7 mouse cellular contexts compared by ENCODE assay signal in genomic region chr2:180569028-180569643, GRCm38 (mm10). TPM values are rescaled to one million over a fixed set of nuclear protein-coding genes. Genes with fewer than 3 reads are reported as not detected.
DNase-seq lines count a peak whose midpoint lies in the region; ATAC-seq lines count a peak whose summit lies in the region.

No protein-coding gene starts in this region.

- no peak overlapping the region for H3K4me2 ChIP-seq in heart, embryonic 12.5 days

- no peak overlapping the region for H3K9ac ChIP-seq in heart, embryonic 12.5 days

- no peaks in the 10 kb centered on the region for H3K36me3 ChIP-seq in heart, embryonic 12.5 days

- WGBS in heart, embryonic 12.5 days = 26% methylated on average over 3 of the region's 3 CpGs

- H3K4me3 ChIP-seq in heart, embryonic 12.5 days = no peak overlapping the region

- no peak overlapping the region for H3K27ac ChIP-seq in heart, embryonic 12.5 days (ENCODE audit: poor library complexity, severe bottlenecking)

- peaks cover 17% of the 10 kb centered on the region for H3K4me1 ChIP-seq in heart, embryonic 12.5 days (replicated peaks)

- peaks cover 15% of the 10 kb centered on the region for H3K27me3 ChIP-seq in heart, embryonic 12.5 days (replicated peaks)

- DNase-seq in layer of hippocampus, postnatal 14 days (ENCODE audit: low spot score in 2 of 2) = peak; percentile 42 to 54
- DNase-seq in layer of hippocampus, adult 8-10 months (ENCODE audit: low spot score in 2 of 2) = no peak
- DNase-seq in brain, adult 2 months (ENCODE audit: low read depth, low spot score) = peak; percentile 27
- peak; percentile 67 to 73 for DNase-seq in kidney, postnatal 4 days
- DNase-seq in yolk sac, embryonic 10.5 days (ENCODE audit: low spot score) = no peak
- DNase-seq in left cerebral cortex, postnatal 25 days (ENCODE audit: low spot score in 2 of 2) = no peak

- H3K9me3 ChIP-seq in heart, embryonic 12.5 days (replicated peaks) = no peaks in the 10 kb centered on the region

- intact Hi-C loops in left cerebral cortex, postnatal 25 days (cut with DNase I) = no loop called here

- ATAC-seq in heart, embryonic 12.5 days (ENCODE audit: insufficient number of reproducible peaks, low FRiP score) = peak; percentile 77; the same call in 1 of the 2 replicates

RNA-seq across cellular contexts. Expression of gene Mrgbp, which starts 12.0 kb away (rescaled TPM):
- total RNA-seq in layer of hippocampus, postnatal 14 days (2021) = 10 to 100 TPM; 19.9 to 21.1 TPM
- 10 to 100 TPM; 20.9 to 26.4 (median 22.7) TPM for total RNA-seq in layer of hippocampus, adult 8-10 months (2022)
- polyA plus RNA-seq in heart, embryonic 12.5 days (2016; fragmentation: Nextera tagmentation; extraction: Ambion mirVana) = 25.1 and 25.3 TPM in 2 replicates
- 10 to 100 TPM; 15.5 to 20.1 TPM for total RNA-seq in left cerebral cortex, postnatal 25 days (2021)

RNA-seq across cellular contexts. Expression of gene Ogfr, which starts 19.9 kb away (rescaled TPM):
- total RNA-seq in layer of hippocampus, postnatal 14 days (2021) = 10 to 100 TPM; 63.3 to 65.1 TPM
- 10 to 100 TPM; 31.4 to 40.8 (median 36.4) TPM for total RNA-seq in layer of hippocampus, adult 8-10 months (2022)
- 58.0 and 62.1 TPM in 2 replicates for polyA plus RNA-seq in heart, embryonic 12.5 days (2016; fragmentation: Nextera tagmentation; extraction: Ambion mirVana)
- total RNA-seq in left cerebral cortex, postnatal 25 days (2021) = 10 to 100 TPM; 41.6 to 41.8 TPM

RNA-seq across cellular contexts. Expression of gene Col9a3, which starts 28.5 kb away (rescaled TPM):
- total RNA-seq in layer of hippocampus, postnatal 14 days (2021) = 10 to 100 TPM; 33.3 to 56.0 TPM
- total RNA-seq in layer of hippocampus, adult 8-10 months (2022) = 10 to 100 TPM in 2 of 4 experiments, 1 to 10 TPM in 2; 7.5 to 11.2 (median 9.4) TPM
- polyA plus RNA-seq in heart, embryonic 12.5 days (2016; fragmentation: Nextera tagmentation; extraction: Ambion mirVana) = 34.0 and 36.8 TPM in 2 replicates
- 10 to 100 TPM; 11.0 to 12.7 TPM for total RNA-seq in left cerebral cortex, postnatal 25 days (2021)

Comparison
In these comparisons a context has a peak if more than half of its experiments do, and no peak if none do; other contexts are left out.
1. DNase-seq: peak in layer of hippocampus, postnatal 14 days (2 of 2), brain, adult 2 months (single experiment) and kidney, postnatal 4 days (2 of 2); none in layer of hippocampus, adult 8-10 months (0 of 2), yolk sac, embryonic 10.5 days (single experiment) and left cerebral cortex, postnatal 25 days (0 of 2).